Mouse (Mus musculus) stomach, embryonic 15.5 days (tissue): ENCODE data around the gene Rai14. TPM values are rescaled to one million over a fixed set of nuclear protein-coding genes. Genes with fewer than 3 reads are reported as not detected.

ENCODE experiments used
- ATAC-seq: fragments of 200-750 bp; cut with Nextera tagmentation; 2 replicates; pipeline ENCODE4 v1.8.0; 2017; ENCODE audit warnings: low read depth, moderate number of reproducible peaks, moderate TSS enrichment; ENCODE audit not compliant: insufficient read depth, low FRiP score
- H3K27ac ChIP-seq: fragments of 300-500 bp; sonication (generic); 2 replicates; pipeline ENCODE4 v1.5.1; 2015; ENCODE audit warnings: mild to moderate bottlenecking, inconsistent platforms
- H3K27me3 ChIP-seq: fragments of 300-500 bp; sonication (generic); replicated peaks from 2 replicates; pipeline ENCODE4 v1.6.1; 2015; ENCODE audit warnings: inconsistent platforms
- H3K36me3 ChIP-seq: fragments of 300-500 bp; sonication (generic); 2 replicates; pipeline ENCODE4 v1.6.1; 2015; ENCODE audit warnings: inconsistent platforms
- H3K4me1 ChIP-seq: fragments of 300-500 bp; sonication (generic); 2 replicates; pipeline ENCODE4 v1.6.1; 2015; ENCODE audit warnings: inconsistent platforms
- H3K4me2 ChIP-seq: fragments of 300-500 bp; sonication (generic); 2 replicates; pipeline ENCODE4 v1.6.1; 2015; ENCODE audit warnings: mild to moderate bottlenecking, inconsistent platforms
- H3K4me3 ChIP-seq: fragments of 300-500 bp; sonication (generic); replicated peaks from 2 replicates; pipeline ENCODE4 v1.5.1; 2015; ENCODE audit warnings: inconsistent platforms
- H3K9ac ChIP-seq: fragments of 300-500 bp; sonication (generic); 2 replicates; pipeline ENCODE4 v1.6.1; 2015; ENCODE audit warnings: inconsistent platforms
- H3K9me3 ChIP-seq: fragments of 300-500 bp; sonication (generic); 2 replicates; pipeline ENCODE4 v1.6.1; 2016; ENCODE audit warnings: inconsistent platforms
- WGBS: fragments of 180-500 bp; shearing (Covaris S2); methylation state at CpG from one replicate; pipeline ENCODE4 v1.1.7; 2015; 5-methylcytosine and 5-hydroxymethylcytosine counted together
- polyA plus RNA-seq: library from polyadenylated mRNA; unstranded; fragments of >200 nt; fragmentation: Nextera tagmentation; extraction: Ambion mirVana; gene quantifications from 2 replicates; pipeline ENCODE4 v1.2.1, GENCODE M21; 2015

Gene Rai14
- polyA plus RNA-seq, 1 experiment from 2014 or later, result 17.8 TPM

DNA sequence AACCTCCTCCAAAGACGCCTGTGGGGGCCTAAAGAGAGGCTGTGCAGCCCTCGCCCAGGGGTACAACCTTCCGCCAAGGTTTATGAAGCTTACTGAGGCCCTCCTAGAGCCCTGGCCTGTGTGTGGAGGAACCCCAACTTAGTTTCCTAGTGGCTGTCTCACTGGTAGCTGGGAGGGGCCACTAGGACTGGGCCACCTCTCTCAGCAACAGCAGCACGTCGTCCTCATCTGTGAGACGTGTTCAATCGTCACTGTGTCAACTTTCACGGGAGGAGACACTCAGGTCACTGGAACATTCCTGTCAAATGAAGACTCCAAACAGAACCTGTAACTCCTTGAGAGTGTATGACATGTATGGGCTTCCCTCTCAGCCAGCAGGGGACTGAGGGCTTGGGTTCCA lies 8.0 kb downstream of the Rai14 start:
- Histone ChIP-seq H3K9me3 (no peaks in the 10 kb centered on the region), H3K27ac (no peak overlapping the region), H3K4me2 (no peak overlapping the region), H3K4me3 (no peak overlapping the region), H3K4me1 (peaks cover 2% of the 10 kb centered on the region; the same call in 1 of the 2 replicates), H3K9ac (no peak overlapping the region), H3K36me3 (no peaks in the 10 kb centered on the region), H3K27me3 (no peaks in the 10 kb centered on the region)
- 0 out of 2 replicates have a peak, but pooled peaks have one; percentile 16 for ATAC-seq
- 65% methylated on average over 8 of the region's 8 CpGs for WGBS

DNA sequence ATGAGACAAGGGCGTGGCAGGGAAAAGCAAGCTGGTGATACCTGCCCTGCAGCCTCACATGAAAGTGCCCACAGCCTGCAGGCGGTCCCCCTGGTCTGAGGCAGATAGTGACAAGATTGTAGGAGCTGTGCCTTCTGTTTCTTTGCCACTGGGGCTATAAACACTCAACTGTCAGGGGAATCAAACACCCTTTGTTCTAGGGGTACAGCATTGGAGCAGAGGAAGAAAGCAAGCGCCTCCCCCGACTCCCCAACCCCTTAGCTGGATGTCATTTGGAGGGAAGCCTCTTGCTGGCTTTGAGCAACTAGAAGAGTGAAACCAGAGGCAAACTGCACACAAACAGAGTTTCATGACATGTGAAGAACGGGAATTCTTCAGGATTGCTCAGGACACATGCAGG lies 8.7 kb downstream of the Rai14 start:
- 69% methylated on average over 5 of the region's 5 CpGs for WGBS
- H3K4me2 ChIP-seq, result no peak overlapping the region
- H3K36me3 ChIP-seq, result no peaks in the 10 kb centered on the region

DNA sequence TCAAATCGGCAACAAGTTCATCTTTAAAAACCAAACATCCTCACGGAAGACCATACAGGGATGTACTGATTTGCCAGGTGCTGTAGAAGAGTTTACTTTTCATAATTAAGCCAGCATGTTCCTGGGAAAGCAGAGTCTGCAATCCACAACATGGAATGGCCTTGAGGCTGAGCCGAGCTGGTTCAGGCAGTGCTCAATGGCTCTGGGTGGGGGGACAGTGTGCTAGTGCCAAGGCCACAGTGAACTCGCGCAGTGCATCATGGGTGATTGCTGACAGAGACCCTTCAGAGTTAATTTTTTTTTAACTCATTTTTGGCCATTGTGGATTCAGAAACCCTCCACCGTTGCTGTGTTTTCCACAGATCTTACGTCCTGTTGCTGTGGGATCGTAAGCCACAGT lies 10.1 kb downstream of the Rai14 start:
- Histone ChIP-seq H3K27me3 (no peaks in the 10 kb centered on the region), H3K9me3 (no peaks in the 10 kb centered on the region), H3K36me3 (no peaks in the 10 kb centered on the region), H3K27ac (no peak overlapping the region), H3K4me1 (peaks cover 2% of the 10 kb centered on the region; the same call in 1 of the 2 replicates), H3K4me2 (no peak overlapping the region), H3K4me3 (no peak overlapping the region), H3K9ac (no peak overlapping the region)
- 84% methylated on average over 8 of the region's 8 CpGs for WGBS
- ATAC-seq, result no peak

More for the DNA sequence above, 8.7 kb downstream of the Rai14 start:
- no peak for ATAC-seq
- H3K9me3 ChIP-seq, result no peaks in the 10 kb centered on the region
- H3K27me3 ChIP-seq, result no peaks in the 10 kb centered on the region
- no peak overlapping the region for H3K9ac ChIP-seq
- peaks cover 2% of the 10 kb centered on the region; the same call in 1 of the 2 replicates for H3K4me1 ChIP-seq
- H3K27ac ChIP-seq, result no peak overlapping the region
- no peak overlapping the region for H3K4me3 ChIP-seq

DNA sequence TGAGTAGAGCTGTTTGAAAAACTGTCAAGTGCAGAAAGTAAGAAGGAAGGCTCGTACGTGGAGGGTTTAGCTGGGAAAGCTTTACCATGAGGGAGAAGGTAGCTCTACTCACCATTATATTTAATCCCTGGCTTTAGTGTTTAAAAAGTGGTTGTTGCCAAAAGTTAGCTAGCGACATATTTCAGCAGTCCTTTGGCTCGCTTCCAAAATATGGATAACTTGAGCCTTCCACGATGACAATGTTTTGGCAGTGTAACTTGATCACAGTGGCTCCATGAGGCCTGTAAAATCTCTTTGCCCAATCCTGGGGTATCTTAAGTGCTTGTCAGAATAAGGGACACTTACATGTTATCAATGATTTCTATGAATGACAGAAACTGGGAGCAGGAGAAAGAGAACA lies 12.9 kb downstream of the Rai14 start:
- Histone ChIP-seq H3K36me3 (no peaks in the 10 kb centered on the region), H3K9me3 (no peaks in the 10 kb centered on the region), H3K27ac (peak overlapping the region; percentile 3; the same call in 1 of the 2 replicates), H3K4me3 (no peak overlapping the region), H3K4me1 (peaks cover 2% of the 10 kb centered on the region; the same call in 1 of the 2 replicates), H3K9ac (no peak overlapping the region), H3K27me3 (no peaks in the 10 kb centered on the region), H3K4me2 (no peak overlapping the region)
- ATAC-seq, result no peak
- 45% methylated on average over 5 of the region's 5 CpGs for WGBS

DNA sequence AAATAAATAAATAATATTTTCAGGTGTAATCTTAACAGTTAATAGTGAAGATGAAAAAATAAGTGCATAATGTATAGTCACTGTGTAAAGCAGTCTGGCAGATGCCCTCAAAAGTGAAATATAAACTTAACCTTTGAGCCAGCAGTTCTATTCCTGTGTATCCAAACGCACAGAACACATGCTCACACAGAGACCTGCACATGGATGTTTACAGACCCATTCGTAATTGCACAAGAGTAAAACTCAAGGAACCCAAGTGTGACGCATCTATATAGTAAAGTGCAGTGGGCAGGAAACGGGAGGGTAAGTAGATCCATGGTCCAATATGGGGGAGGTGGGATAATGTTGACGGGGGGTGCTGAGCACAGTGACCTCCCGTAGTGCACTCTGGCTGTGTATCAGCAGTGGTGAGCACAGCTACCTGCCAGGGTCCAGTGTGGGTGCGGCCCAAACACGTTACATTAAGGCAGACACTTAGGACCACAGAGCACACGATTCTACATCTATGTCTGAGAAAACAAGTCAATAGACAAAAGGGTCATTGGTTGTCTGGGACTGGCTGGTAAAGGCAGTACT lies 13.4 kb downstream of the Rai14 start:
- 82% methylated on average over 9 of the region's 9 CpGs for WGBS
- Histone ChIP-seq H3K9ac (no peak overlapping the region), H3K4me1 (peaks cover 2% of the 10 kb centered on the region; the same call in 1 of the 2 replicates), H3K36me3 (no peaks in the 10 kb centered on the region), H3K4me3 (no peak overlapping the region), H3K27ac (peak overlapping the region; percentile 3; the same call in 1 of the 2 replicates), H3K27me3 (no peaks in the 10 kb centered on the region), H3K9me3 (no peaks in the 10 kb centered on the region), H3K4me2 (no peak overlapping the region)
- no peak for ATAC-seq

DNA sequence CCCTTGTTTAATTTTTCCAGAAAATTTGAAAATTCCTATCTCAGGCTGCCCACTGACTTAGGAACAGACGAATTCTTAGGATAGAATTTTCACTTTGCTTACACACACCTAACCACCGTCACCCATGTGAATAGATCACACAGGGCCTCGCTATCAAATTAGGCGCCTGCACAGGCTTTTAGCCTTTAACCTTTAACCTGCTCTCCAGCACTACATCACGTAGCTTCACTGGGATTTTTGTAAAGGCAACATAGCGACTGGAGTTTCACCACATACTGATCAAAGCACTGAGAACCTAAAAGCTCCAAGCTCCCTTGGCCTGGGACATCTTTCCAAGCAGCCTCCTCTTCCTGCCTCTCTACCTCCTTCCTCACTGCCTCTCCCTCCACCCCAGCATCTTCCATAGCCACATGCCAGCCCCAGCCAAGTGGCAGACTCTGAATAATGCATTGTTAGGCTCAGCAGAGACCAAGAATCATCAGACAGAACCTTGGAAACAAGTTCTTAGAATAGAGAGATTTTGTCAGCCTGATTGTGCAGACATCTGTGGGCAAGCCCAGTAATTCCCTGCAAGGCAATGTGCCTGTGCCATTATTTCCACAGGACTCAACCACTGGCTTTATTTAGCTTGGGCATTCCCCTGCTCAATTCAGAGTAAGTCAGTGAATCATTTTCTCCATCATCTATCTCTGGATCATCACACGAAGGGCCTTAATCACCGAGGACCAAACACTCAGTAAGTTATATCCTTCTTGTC lies 17.8 kb downstream of the Rai14 start:
- Histone ChIP-seq H3K9ac (no peak overlapping the region), H3K4me2 (no peak overlapping the region), H3K27me3 (no peaks in the 10 kb centered on the region), H3K27ac (no peak overlapping the region), H3K4me3 (no peak overlapping the region), H3K9me3 (no peaks in the 10 kb centered on the region), H3K4me1 (no peaks in the 10 kb centered on the region), H3K36me3 (no peaks in the 10 kb centered on the region)
- 66% methylated on average over 8 of the region's 8 CpGs for WGBS
- no peak for ATAC-seq

DNA sequence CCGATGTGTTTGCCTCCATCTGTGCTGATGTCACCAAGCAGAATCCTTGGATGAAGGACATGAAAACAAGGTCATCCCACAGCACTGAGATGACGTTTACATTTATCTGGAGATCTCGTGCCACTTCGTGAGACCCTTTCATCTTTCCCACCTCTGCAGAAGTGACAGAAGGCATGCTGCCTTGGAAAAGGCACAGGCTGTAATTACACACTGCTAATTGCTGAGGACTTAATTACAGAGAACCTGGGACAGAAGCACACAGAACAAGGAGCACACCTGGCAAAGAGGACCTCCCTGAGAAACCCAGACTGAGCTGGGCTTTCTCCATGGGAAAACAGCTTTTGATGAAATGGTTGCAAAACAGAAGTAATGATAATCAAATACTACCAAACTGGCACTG lies 21.8 kb downstream of the Rai14 start:
- Histone ChIP-seq H3K9ac (no peak overlapping the region), H3K4me1 (0 out of 2 replicates have a peak, but pooled peaks cover 3% of the 10 kb centered on the region), H3K27me3 (no peaks in the 10 kb centered on the region), H3K4me2 (no peak overlapping the region), H3K4me3 (no peak overlapping the region), H3K36me3 (no peaks in the 10 kb centered on the region), H3K9me3 (no peaks in the 10 kb centered on the region), H3K27ac (no peak overlapping the region)
- 44% methylated on average over 4 of the region's 4 CpGs for WGBS
- ATAC-seq, result no peak

DNA sequence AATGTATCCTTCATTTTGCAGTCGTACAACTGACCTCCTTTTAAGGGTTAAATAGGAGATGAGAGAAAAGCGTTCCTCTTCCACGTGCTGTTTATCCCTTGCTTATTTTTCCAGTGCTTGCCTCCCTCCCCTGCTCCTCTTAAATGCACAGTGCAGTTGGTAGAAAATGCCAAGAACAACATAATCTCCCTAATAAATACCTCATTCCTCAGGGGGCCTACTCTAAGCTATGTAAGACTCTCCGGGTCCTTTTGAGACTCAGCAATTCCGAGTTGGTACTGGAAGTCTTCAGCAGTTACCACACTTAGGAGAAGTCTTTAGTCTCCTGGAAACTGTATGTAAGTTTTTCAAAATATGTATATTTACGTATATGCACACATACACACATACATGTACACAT lies 22.9 kb downstream of the Rai14 start:
- Histone ChIP-seq H3K4me3 (no peak overlapping the region), H3K36me3 (no peaks in the 10 kb centered on the region), H3K9ac (no peak overlapping the region), H3K4me1 (peaks cover 5% of the 10 kb centered on the region; the same call in 1 of the 2 replicates), H3K4me2 (no peak overlapping the region), H3K27me3 (no peaks in the 10 kb centered on the region), H3K9me3 (no peaks in the 10 kb centered on the region), H3K27ac (no peak overlapping the region)
- no peak for ATAC-seq
- WGBS, result 50% methylated on average over 6 of the region's 6 CpGs

DNA sequence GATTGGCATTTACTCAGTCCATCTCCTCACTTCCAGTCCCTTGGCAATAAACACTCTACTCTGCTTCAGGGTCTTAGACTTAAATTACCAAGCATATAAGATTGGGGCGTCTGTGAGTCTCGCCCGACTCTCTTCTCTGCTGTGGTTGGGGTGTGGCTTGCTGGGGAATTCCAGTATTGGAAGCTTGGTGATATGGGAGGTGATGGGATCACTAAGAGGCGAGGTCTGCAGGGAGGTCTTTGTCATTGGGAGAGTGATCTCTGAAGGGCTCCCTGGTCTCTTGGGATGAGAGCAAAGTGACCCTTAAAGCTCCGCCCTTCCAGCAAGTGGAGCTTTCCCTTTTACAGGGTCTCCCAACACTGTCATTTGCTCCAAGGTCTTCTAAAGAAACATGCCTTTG lies 23.5 kb downstream of the Rai14 start:
- Histone ChIP-seq H3K27me3 (no peaks in the 10 kb centered on the region), H3K36me3 (no peaks in the 10 kb centered on the region), H3K9me3 (no peaks in the 10 kb centered on the region), H3K4me3 (no peak overlapping the region), H3K4me1 (peaks cover 8% of the 10 kb centered on the region; the same call in 1 of the 2 replicates), H3K9ac (no peak overlapping the region), H3K4me2 (no peak overlapping the region), H3K27ac (no peak overlapping the region)
- no peak for ATAC-seq
- WGBS, result 74% methylated on average over 5 of the region's 5 CpGs

DNA sequence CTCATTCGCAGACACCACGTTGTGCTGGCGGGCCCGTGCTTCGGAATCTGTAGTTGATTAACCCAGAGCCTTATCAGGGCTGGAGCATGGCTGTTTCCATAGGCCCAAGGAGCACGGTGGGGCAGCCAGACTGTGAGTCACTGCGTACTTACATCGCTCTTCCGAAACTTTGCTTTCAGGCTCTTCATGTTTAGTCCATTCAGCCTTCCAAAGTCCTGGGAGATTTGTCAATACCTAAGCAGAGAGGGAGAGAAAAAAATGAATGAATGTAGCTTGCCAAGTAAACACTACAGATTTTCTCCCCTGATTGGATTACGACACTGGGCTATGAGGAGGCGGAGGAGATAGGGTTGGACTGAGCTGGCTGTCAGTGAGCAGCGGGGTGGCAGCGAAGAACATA lies 24.2 kb downstream of the Rai14 start:
- Histone ChIP-seq H3K27me3 (no peaks in the 10 kb centered on the region), H3K27ac (peak overlapping the region; percentile 23; the same call in 1 of the 2 replicates), H3K4me1 (peaks cover 13% of the 10 kb centered on the region), H3K4me3 (no peak overlapping the region), H3K9ac (no peak overlapping the region), H3K4me2 (peak overlapping the region; percentile 8; the same call in 1 of the 2 replicates), H3K9me3 (no peaks in the 10 kb centered on the region), H3K36me3 (no peaks in the 10 kb centered on the region)
- 63% methylated on average over 13 of the region's 13 CpGs for WGBS
- peak; percentile 88 for ATAC-seq

DNA sequence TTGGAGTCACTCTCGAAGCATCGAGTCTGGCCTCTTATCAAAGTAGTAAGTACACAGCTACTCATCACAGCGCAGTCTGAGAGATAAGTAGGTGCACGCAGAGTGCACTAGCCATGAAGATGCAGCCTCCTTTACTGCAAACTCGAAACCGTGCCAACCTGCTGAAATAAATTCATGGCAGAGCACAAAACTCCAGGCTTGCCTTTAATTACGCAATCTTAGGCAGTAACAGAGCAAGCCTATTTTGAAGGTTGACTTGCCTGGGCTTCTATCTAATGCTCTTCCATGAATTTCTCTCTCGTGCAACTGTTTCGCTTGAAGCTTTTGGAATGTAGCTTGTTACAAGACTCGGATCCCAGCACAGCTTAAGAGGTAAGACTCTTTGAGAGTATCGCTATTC lies 25.1 kb downstream of the Rai14 start:
- no peaks in the 10 kb centered on the region for H3K36me3 ChIP-seq
- no peak overlapping the region for H3K4me3 ChIP-seq
- H3K27ac ChIP-seq, result no peak overlapping the region
- H3K9ac ChIP-seq, result no peak overlapping the region
- H3K27me3 ChIP-seq, result no peaks in the 10 kb centered on the region
- H3K9me3 ChIP-seq, result no peaks in the 10 kb centered on the region
- no peak overlapping the region for H3K4me2 ChIP-seq
- H3K4me1 ChIP-seq, result peaks cover 13% of the 10 kb centered on the region
- ATAC-seq, result no peak
- 75% methylated on average over 11 of the region's 11 CpGs for WGBS

DNA sequence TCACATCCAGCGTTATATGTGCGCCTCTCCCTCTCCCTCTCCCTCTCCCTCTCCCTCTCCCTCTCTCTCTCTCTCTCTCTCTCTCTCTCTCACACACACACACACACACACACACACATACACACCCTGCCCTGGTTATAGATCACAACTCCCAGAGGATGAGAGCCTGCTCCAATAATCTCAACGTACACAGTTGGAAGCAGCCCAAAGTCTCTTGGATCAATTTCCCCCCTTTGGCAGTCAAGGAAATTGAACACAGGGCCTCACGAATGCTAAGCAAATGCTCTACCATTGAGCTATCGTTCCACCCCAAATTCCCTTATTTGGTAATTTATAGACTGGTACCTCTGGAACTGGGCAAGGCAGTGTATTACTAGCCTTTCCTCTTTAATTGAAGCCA lies 25.7 kb downstream of the Rai14 start:
- WGBS, result 75% methylated on average over 5 of the region's 5 CpGs
- Histone ChIP-seq H3K36me3 (no peaks in the 10 kb centered on the region), H3K9me3 (no peaks in the 10 kb centered on the region), H3K4me1 (peaks cover 13% of the 10 kb centered on the region), H3K4me2 (no peak overlapping the region), H3K4me3 (no peak overlapping the region), H3K9ac (no peak overlapping the region), H3K27ac (no peak overlapping the region), H3K27me3 (no peaks in the 10 kb centered on the region)
- ATAC-seq, result no peak
